Mouse (Mus musculus): ENCODE data around the gene Galnt9. TPM values are rescaled to one million over a fixed set of nuclear protein-coding genes. Genes with fewer than 3 reads are reported as not detected.
A peak's percentile ranks its signal among the peaks of the same experiment; 100 is the strongest.

Galnt9 gene
- polyA plus RNA-seq, 2 experiments: 0.03 TPM; not detected in 1

GRCm38 (mm10) chr5:110541456-110541855 is 2.7 kb upstream of the Galnt9 start:
- WGBS (ENCODE audit: insufficient replicate concordance): 54% methylated on average over 6 of the region's 6 CpGs
- no peak for TF ChIP-seq CTCF (IDR thresholded peaks at IDR 0.05; ENCODE audit: low read depth)
- TF ChIP-seq EP300 (IDR thresholded peaks at IDR 0.05; ENCODE audit: low read depth): no peak
- H3K9ac ChIP-seq (replicated peaks): no peak overlapping the region
- ATAC-seq (ENCODE audit: insufficient read depth) (no peak), DNase-seq (ENCODE audit: low read depth in 3 of 3, low spot score in 3 of 3) (no peak)
- no peak overlapping the region for H3K4me2 ChIP-seq (ENCODE audit: low read depth)
- H3K4me1 ChIP-seq (replicated peaks; ENCODE audit: control insufficient read depth in 2 of 2, insufficient read depth in 2 of 2, low read length in 1 of 2): no peaks in the 10 kb centered on the region
- H3K27ac ChIP-seq: no peak overlapping the region
- H3K27me3 ChIP-seq (ENCODE audit: control insufficient read depth, insufficient read depth, low read length): peaks cover 35% of the 10 kb centered on the region
- no peak overlapping the region for H3K4me3 ChIP-seq (ENCODE audit: insufficient read depth in 1 of 2, low read depth in 2 of 2, low read length in 2 of 2)
- no peaks in the 10 kb centered on the region for H3K9me3 ChIP-seq (ENCODE audit: control insufficient read depth, low read length)
- no peaks in the 10 kb centered on the region for H3K36me3 ChIP-seq (replicated peaks; ENCODE audit: control insufficient read depth, insufficient read depth, low read depth)

- Histone ChIP-seq H3K36me3 (replicated peaks; ENCODE audit: control insufficient read depth, insufficient read depth, low read depth) (no peaks in the 10 kb centered on the region), H3K4me2 (ENCODE audit: low read depth) (no peak overlapping the region), H3K4me3 (ENCODE audit: insufficient read depth in 1 of 2, low read depth in 2 of 2, low read length in 2 of 2) (no peak overlapping the region), H3K4me1 (replicated peaks; ENCODE audit: control insufficient read depth in 2 of 2, insufficient read depth in 2 of 2, low read length in 1 of 2) (no peaks in the 10 kb centered on the region), H3K27me3 (ENCODE audit: control insufficient read depth, insufficient read depth, low read length) (peaks cover 35% of the 10 kb centered on the region), H3K9me3 (ENCODE audit: control insufficient read depth, low read length) (no peaks in the 10 kb centered on the region), H3K9ac (replicated peaks) (no peak overlapping the region), H3K27ac (no peak overlapping the region)
- DNase-seq (ENCODE audit: low read depth in 3 of 3, low spot score in 3 of 3) (no peak), ATAC-seq (ENCODE audit: insufficient read depth) (no peak)
- WGBS (ENCODE audit: insufficient replicate concordance): 3% methylated on average over 24 of the region's 24 CpGs
- 0 out of 2 replicates have a peak, but pooled peaks have one; percentile 23 for TF ChIP-seq CTCF (IDR thresholded peaks at IDR 0.05; ENCODE audit: low read depth)
- no peak for TF ChIP-seq EP300 (IDR thresholded peaks at IDR 0.05; ENCODE audit: low read depth)
Observed at GRCm38 (mm10) chr5:110544691-110545069, 525 bp downstream of the Galnt9 start.

DNA sequence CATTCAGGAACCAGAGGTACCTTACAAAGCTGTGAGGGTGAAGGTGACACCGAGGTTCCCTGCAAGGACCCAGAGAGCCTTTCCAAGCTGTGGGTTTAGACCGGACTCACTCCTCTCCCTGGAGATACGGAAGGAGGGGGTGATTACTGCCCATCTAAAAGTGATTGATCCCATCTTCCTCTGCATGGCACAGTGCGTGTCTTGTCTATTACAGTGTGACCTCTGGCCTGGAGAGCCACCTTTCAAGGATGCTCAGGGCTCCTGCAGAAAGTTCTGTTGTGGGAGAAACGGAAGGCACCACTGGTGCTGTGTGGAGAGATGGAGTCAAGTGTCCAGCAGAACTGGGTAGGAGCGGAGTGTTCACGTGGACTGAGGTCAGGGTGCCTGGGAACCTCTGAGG is 1.2 kb downstream of the Galnt9 start:
- H3K4me1 ChIP-seq (replicated peaks; ENCODE audit: control insufficient read depth in 2 of 2, insufficient read depth in 2 of 2, low read length in 1 of 2): no peaks in the 10 kb centered on the region
- no peak for DNase-seq (ENCODE audit: low read depth in 3 of 3, low spot score in 3 of 3)
- no peak for ATAC-seq (ENCODE audit: insufficient read depth)
- no peak overlapping the region for H3K4me3 ChIP-seq (ENCODE audit: insufficient read depth in 1 of 2, low read depth in 2 of 2, low read length in 2 of 2)
- H3K36me3 ChIP-seq (replicated peaks; ENCODE audit: control insufficient read depth, insufficient read depth, low read depth): no peaks in the 10 kb centered on the region
- H3K4me2 ChIP-seq (ENCODE audit: low read depth): no peak overlapping the region
- H3K9ac ChIP-seq (replicated peaks): no peak overlapping the region
- H3K27me3 ChIP-seq (ENCODE audit: control insufficient read depth, insufficient read depth, low read length): peaks cover 35% of the 10 kb centered on the region
- 58% methylated on average over 7 of the region's 7 CpGs for WGBS (ENCODE audit: insufficient replicate concordance)
- H3K9me3 ChIP-seq (ENCODE audit: control insufficient read depth, low read length): no peaks in the 10 kb centered on the region
- TF ChIP-seq EP300 (IDR thresholded peaks at IDR 0.05; ENCODE audit: low read depth) (no peak), CTCF (IDR thresholded peaks at IDR 0.05; ENCODE audit: low read depth) (no peak)
- no peak overlapping the region for H3K27ac ChIP-seq

DNA sequence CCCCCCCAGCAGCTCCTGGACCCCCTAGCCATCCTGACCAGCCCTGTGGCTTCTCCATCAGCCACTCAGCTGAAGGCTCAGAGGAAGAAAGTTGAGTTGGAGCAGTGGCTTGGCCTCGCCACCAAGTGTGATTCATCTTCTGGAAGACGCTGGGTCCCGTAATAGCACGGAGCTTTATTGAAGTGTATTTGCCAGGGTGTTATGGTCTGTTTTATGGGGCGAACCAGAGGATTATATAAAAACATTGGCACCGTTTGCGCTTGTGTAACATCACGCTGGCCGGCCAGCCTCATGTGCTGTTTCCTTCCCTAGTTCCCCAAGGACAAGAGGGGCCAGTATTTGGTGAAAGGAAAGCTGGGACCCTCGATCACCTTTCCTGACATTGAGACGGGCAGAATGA is 2.0 kb downstream of the Galnt9 start:
- Histone ChIP-seq H3K4me1 (replicated peaks; ENCODE audit: control insufficient read depth in 2 of 2, insufficient read depth in 2 of 2, low read length in 1 of 2) (no peaks in the 10 kb centered on the region), H3K27ac (no peak overlapping the region), H3K27me3 (ENCODE audit: control insufficient read depth, insufficient read depth, low read length) (peaks cover 35% of the 10 kb centered on the region), H3K36me3 (replicated peaks; ENCODE audit: control insufficient read depth, insufficient read depth, low read depth) (no peaks in the 10 kb centered on the region), H3K4me3 (ENCODE audit: insufficient read depth in 1 of 2, low read depth in 2 of 2, low read length in 2 of 2) (no peak overlapping the region), H3K4me2 (ENCODE audit: low read depth) (no peak overlapping the region), H3K9ac (replicated peaks) (no peak overlapping the region), H3K9me3 (ENCODE audit: control insufficient read depth, low read length) (no peaks in the 10 kb centered on the region)
- no peak for ATAC-seq (ENCODE audit: insufficient read depth)
- no peak for DNase-seq (ENCODE audit: low read depth in 3 of 3, low spot score in 3 of 3)
- TF ChIP-seq EP300 (IDR thresholded peaks at IDR 0.05; ENCODE audit: low read depth): no peak
- no peak for TF ChIP-seq CTCF (IDR thresholded peaks at IDR 0.05; ENCODE audit: low read depth)
- 60% methylated on average over 11 of the region's 11 CpGs for WGBS (ENCODE audit: insufficient replicate concordance)

DNA sequence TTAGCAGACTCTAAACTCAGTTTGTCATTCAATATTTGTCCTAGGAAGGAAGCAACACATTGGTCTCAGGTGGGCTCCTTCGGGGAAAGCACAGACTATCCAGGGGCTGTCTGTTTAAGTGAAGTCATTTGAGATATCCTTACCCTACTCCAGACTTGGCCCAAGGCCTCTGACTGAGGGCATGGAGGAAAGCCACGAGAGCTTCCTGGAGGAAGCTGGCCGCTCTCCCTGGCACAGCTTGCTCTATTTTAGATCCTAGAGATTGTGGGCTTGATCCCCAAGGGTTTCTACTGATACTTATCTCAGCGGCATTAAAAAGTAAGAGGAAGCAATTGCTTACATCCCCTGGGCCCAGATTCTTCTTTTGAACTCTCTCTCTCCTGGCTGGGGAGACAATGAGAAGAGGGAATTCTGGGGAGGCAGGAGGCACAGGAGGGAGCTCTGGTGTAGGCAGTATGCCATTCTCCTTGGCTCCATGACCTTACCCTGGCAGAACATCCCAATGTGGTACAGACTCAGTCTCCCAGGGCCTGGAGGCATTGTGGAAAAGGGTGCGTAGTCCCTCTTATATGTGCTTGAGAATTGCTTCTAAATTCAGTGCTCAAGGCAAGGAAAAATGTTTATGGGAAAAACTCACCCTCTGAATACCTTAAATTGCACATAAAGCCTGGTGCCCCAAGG is 2.7 kb downstream of the Galnt9 start:
- H3K4me2 ChIP-seq (ENCODE audit: low read depth): no peak overlapping the region
- no peak for TF ChIP-seq CTCF (IDR thresholded peaks at IDR 0.05; ENCODE audit: low read depth)
- no peak for TF ChIP-seq EP300 (IDR thresholded peaks at IDR 0.05; ENCODE audit: low read depth)
- ATAC-seq (ENCODE audit: insufficient read depth) (no peak), DNase-seq (ENCODE audit: low read depth in 3 of 3, low spot score in 3 of 3) (no peak)
- H3K9ac ChIP-seq (replicated peaks): no peak overlapping the region
- no peaks in the 10 kb centered on the region for H3K9me3 ChIP-seq (ENCODE audit: control insufficient read depth, low read length)
- H3K27me3 ChIP-seq (ENCODE audit: control insufficient read depth, insufficient read depth, low read length): peaks cover 35% of the 10 kb centered on the region
- no peak overlapping the region for H3K27ac ChIP-seq
- H3K36me3 ChIP-seq (replicated peaks; ENCODE audit: control insufficient read depth, insufficient read depth, low read depth): no peaks in the 10 kb centered on the region
- 45% methylated on average over 5 of the region's 5 CpGs for WGBS (ENCODE audit: insufficient replicate concordance)
- H3K4me3 ChIP-seq (ENCODE audit: insufficient read depth in 1 of 2, low read depth in 2 of 2, low read length in 2 of 2): no peak overlapping the region
- no peaks in the 10 kb centered on the region for H3K4me1 ChIP-seq (replicated peaks; ENCODE audit: control insufficient read depth in 2 of 2, insufficient read depth in 2 of 2, low read length in 1 of 2)
